Mouse (Mus musculus) right cerebral cortex, adult 18-20 months (tissue): ENCODE measurements at regions not wholly inside any gene's neighbourhood (a gene's known extent, or its start where the extent isn't known, plus 50 kb on each side); places are given as distances from the start of the nearest gene placed in this dataset.

Source experiments
- DNase-seq: peaks from one replicate; pipeline ENCODE4 v3.0.0; 2022; ENCODE audit warnings: mixed read lengths

- no peak for DNase-seq
Observed at GRCm38 (mm10) chr9:115483721-115484120, 173.5 kb upstream of the Stt3b start.

- no peak for DNase-seq
Observed at GRCm38 (mm10) chr9:115484408-115484807, 174.2 kb upstream of the Stt3b start.

GRCm38 (mm10) chr9:115485219-115485618, 175.0 kb upstream of the Stt3b start:
- DNase-seq, result no peak

- DNase-seq, result no peak
Observed at GRCm38 (mm10) chr9:115487175-115487760, 177.0 kb upstream of the Stt3b start.

GRCm38 (mm10) chr9:115488913-115489809, 178.9 kb upstream of the Stt3b start:
- no peak for DNase-seq

GRCm38 (mm10) chr9:115492431-115493171, 182.4 kb upstream of the Stt3b start:
- DNase-seq, result peak; percentile 58

- no peak for DNase-seq
Observed at GRCm38 (mm10) chr9:115493765-115494164, 183.5 kb upstream of the Stt3b start.

GRCm38 (mm10) chr9:115499536-115499935, 189.3 kb upstream of the Stt3b start:
- DNase-seq, result no peak

- DNase-seq, result no peak
Observed at GRCm38 (mm10) chr9:115504789-115505188, 194.6 kb upstream of the Stt3b start.

GRCm38 (mm10) chr9:115507131-115507689, 197.0 kb upstream of the Stt3b start:
- no peak for DNase-seq

- DNase-seq, result no peak
Observed at GRCm38 (mm10) chr9:115512835-115513629, 202.8 kb upstream of the Stt3b start.

GRCm38 (mm10) chr9:115517903-115518302, 207.7 kb upstream of the Stt3b start:
- no peak for DNase-seq

GRCm38 (mm10) chr9:115524161-115524560, 213.9 kb upstream of the Stt3b start:
- no peak for DNase-seq

GRCm38 (mm10) chr9:115524591-115524990, 214.4 kb upstream of the Stt3b start:
- no peak for DNase-seq

- no peak for DNase-seq
Observed at GRCm38 (mm10) chr9:115526322-115526721, 216.1 kb upstream of the Stt3b start.

- DNase-seq, result no peak
Observed at GRCm38 (mm10) chr9:115526981-115527380, 216.8 kb upstream of the Stt3b start.

GRCm38 (mm10) chr9:115534198-115534597, 224.0 kb upstream of the Stt3b start:
- no peak for DNase-seq

- DNase-seq, result no peak
Observed at GRCm38 (mm10) chr9:115543665-115544064, 233.4 kb upstream of the Stt3b start.

- no peak for DNase-seq
Observed at GRCm38 (mm10) chr9:115545178-115545577, 235.0 kb upstream of the Stt3b start.

- DNase-seq, result no peak
Observed at GRCm38 (mm10) chr9:115545792-115546191, 235.6 kb upstream of the Stt3b start.

- no peak for DNase-seq
Observed at GRCm38 (mm10) chr9:115547625-115548325, 237.6 kb upstream of the Stt3b start.
